Mouse (Mus musculus) CD4-positive, CD25-positive, alpha-beta regulatory T cell, adult 4 months (primary cell): ENCODE results near the gene A730061H03Rik. TPM values are rescaled to one million over a fixed set of nuclear protein-coding genes. Genes with fewer than 3 reads are reported as not detected.

ENCODE experiments used
- ATAC-seq: one replicate; pipeline ENCODE4 v1.8.0; 2017
- polyA plus RNA-seq, 2 experiments: library from polyadenylated mRNA; unstranded; fragments of 100-300 nt; shearing (Covaris generic); gene quantifications; one replicate each; pipeline ENCODE4 v1.2.1; 2017

Gene A730061H03Rik
- polyA plus RNA-seq, 2 experiments from 2014 or later: 3.3 to 7.1 TPM

- no peak for ATAC-seq
Observed at GRCm38 (mm10) chr14:55581981-55582681, 21.9 kb upstream of the A730061H03Rik start.

- ATAC-seq: no peak
Observed at GRCm38 (mm10) chr14:55580731-55581130, 20.5 kb upstream of the A730061H03Rik start.

GRCm38 (mm10) chr14:55579511-55580496 is 19.6 kb upstream of the A730061H03Rik start:
- ATAC-seq: no peak

- peak; percentile 62 for ATAC-seq
Observed at GRCm38 (mm10) chr14:55578668-55579269, 18.6 kb upstream of the A730061H03Rik start.

GRCm38 (mm10) chr14:55577871-55578667 is 17.9 kb upstream of the A730061H03Rik start, which contains the start of gene Psme1:
TSS of gene Psme1 (plus strand) at chr14:55578123.
- peak; percentile 95 for ATAC-seq

GRCm38 (mm10) chr14:55576376-55576775 is 16.2 kb upstream of the A730061H03Rik start:
- ATAC-seq: no peak

- no peak for ATAC-seq
Observed at GRCm38 (mm10) chr14:55575711-55576110, 15.5 kb upstream of the A730061H03Rik start.

- ATAC-seq: no peak
Observed at GRCm38 (mm10) chr14:55575302-55575701, 15.1 kb upstream of the A730061H03Rik start, which contains the start of gene Fitm1. TSS of gene Fitm1 (plus strand) at chr14:55575617.

GRCm38 (mm10) chr14:55571760-55572159 is 11.6 kb upstream of the A730061H03Rik start:
- ATAC-seq: no peak

- no peak for ATAC-seq
Observed at GRCm38 (mm10) chr14:55570588-55570987, 10.4 kb upstream of the A730061H03Rik start.

GRCm38 (mm10) chr14:55567496-55567895 is 7.3 kb upstream of the A730061H03Rik start:
- ATAC-seq: no peak

- no peak for ATAC-seq
Observed at GRCm38 (mm10) chr14:55565748-55566147, 5.5 kb upstream of the A730061H03Rik start.

- ATAC-seq: no peak
Observed at GRCm38 (mm10) chr14:55563249-55563648, 3.0 kb upstream of the A730061H03Rik start.

- ATAC-seq: no peak
Observed at GRCm38 (mm10) chr14:55561860-55562259, 1.7 kb upstream of the A730061H03Rik start.

- peak; percentile 37 for ATAC-seq
Observed at GRCm38 (mm10) chr14:55559799-55560201, 406 bp downstream of the A730061H03Rik start, which contains the start of gene Dcaf11. TSS of gene Dcaf11 (plus strand) at chr14:55560006.

- no peak for ATAC-seq
Observed at GRCm38 (mm10) chr14:55558740-55559448, 1.3 kb downstream of the A730061H03Rik start.

- ATAC-seq: no peak
Observed at GRCm38 (mm10) chr14:55557587-55557986, 2.6 kb downstream of the A730061H03Rik start.

- peak; percentile 10 for ATAC-seq
Observed at GRCm38 (mm10) chr14:55557003-55557402, 3.2 kb downstream of the A730061H03Rik start.

- ATAC-seq: no peak
Observed at GRCm38 (mm10) chr14:55555788-55556187, 4.4 kb downstream of the A730061H03Rik start.

GRCm38 (mm10) chr14:55554635-55555034 is 5.6 kb downstream of the A730061H03Rik start:
- ATAC-seq: no peak

- ATAC-seq: no peak
Observed at GRCm38 (mm10) chr14:55551794-55552193, 8.4 kb downstream of the A730061H03Rik start.
